15 mouse cellular contexts compared by ENCODE assay signal in the genomic region with DNA sequence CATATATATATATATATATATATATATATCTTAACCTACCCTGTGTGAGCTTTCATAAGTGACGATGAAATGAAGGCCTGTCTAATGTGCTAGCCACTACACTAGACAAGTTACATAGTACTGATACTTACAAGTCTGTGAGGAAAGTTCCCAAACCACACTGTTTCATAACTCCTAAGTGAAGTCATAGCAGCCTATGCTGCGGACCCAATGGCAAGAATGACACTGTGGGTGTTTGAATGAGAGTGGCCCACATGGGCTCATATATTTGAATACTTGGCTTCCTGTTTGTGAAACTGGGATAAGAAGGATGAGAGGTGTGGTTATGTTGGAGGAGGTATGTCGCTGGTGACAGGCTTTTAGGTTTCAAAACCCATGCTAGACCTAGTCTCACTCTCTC.
"Had no signal": no experiment of that assay in that cellular context is flagged by ENCODE, and none has a peak within 500 bp of the region (broad histone marks: within the 10 kb centered on the region; RNA-seq: fewer than 3 reads in every experiment).

No protein-coding gene starts in this region.

- H3K9ac ChIP-seq: liver, embryonic 14.5 days; lung, embryonic 14.5 days; midbrain, embryonic 12.5 days; neural tube, embryonic 12.5 days; stomach, embryonic 15.5 days had no signal

- DNase-seq: lung, adult 18-20 months; lung, embryonic 14.5 days; lung, postnatal 10 days; lung, postnatal 4 days; midbrain, embryonic 14.5 days; right cerebral cortex, postnatal 14 days; thymus, adult 2 months; thymus, postnatal 25 days; thymus, postnatal 4 days had no signal

- H3K4me1 ChIP-seq: midbrain, embryonic 12.5 days; neural tube, embryonic 12.5 days had no signal

- H3K4me2 ChIP-seq: lung, embryonic 14.5 days; midbrain, embryonic 12.5 days; neural tube, embryonic 12.5 days; stomach, embryonic 15.5 days had no signal

- H3K27ac ChIP-seq: liver, embryonic 14.5 days; midbrain, embryonic 10.5 days; midbrain, embryonic 12.5 days; neural tube, embryonic 12.5 days; stomach, embryonic 15.5 days; stomach, postnatal 0 days had no signal

- H3K27me3 ChIP-seq: midbrain, embryonic 12.5 days; neural tube, embryonic 12.5 days; stomach, embryonic 15.5 days had no signal

- H3K4me3 ChIP-seq: midbrain, embryonic 10.5 days; midbrain, embryonic 12.5 days; neural tube, embryonic 12.5 days; stomach, embryonic 15.5 days had no signal

- H3K36me3 ChIP-seq: midbrain, embryonic 10.5 days; midbrain, embryonic 12.5 days; neural tube, embryonic 12.5 days; stomach, embryonic 15.5 days had no signal

- H3K9me3 ChIP-seq: midbrain, embryonic 10.5 days; midbrain, embryonic 12.5 days; neural tube, embryonic 12.5 days; stomach, embryonic 15.5 days had no signal
